Mouse (Mus musculus) ES-E14 (cell line): ENCODE measurements around the gene Ankrd28. TPM values are rescaled to one million over a fixed set of nuclear protein-coding genes. Genes with fewer than 3 reads are reported as not detected.

Experiments used
- DNase-seq: peaks from one replicate; pipeline ENCODE4 v3.0.0-alpha.2; 2013; ENCODE audit warnings: low read depth, low spot score
- H3K27ac ChIP-seq: 2 replicates; pipeline ENCODE4 v1.5.1; 2012; ENCODE audit warnings: low read depth, mild to moderate bottlenecking, low read length, moderate library complexity, mixed read lengths; ENCODE audit not compliant: poor library complexity, insufficient read depth, severe bottlenecking
- H3K36me3 ChIP-seq: 2 replicates; pipeline ENCODE4 v1.6.1; 2012; ENCODE audit warnings: mild to moderate bottlenecking, low read length, moderate library complexity, mixed read lengths; ENCODE audit not compliant: control insufficient read depth, poor library complexity, insufficient read depth, severe bottlenecking
- H3K4me1 ChIP-seq, 2 experiments: fragments of 150-350 bp in 1 of 2; sonication (generic) in 1 of 2; 2 replicates each; pipeline ENCODE4 v1.6.1; 2012; ENCODE audit warnings: low read length in 2 of 2, mild to moderate bottlenecking in 1 of 2, mixed read lengths in 1 of 2; ENCODE audit not compliant: control insufficient read depth in 2 of 2, insufficient read depth in 2 of 2, poor library complexity in 1 of 2
- H3K4me3 ChIP-seq, 2 experiments: fragments of 150-350 bp in 1 of 2; sonication (generic) in 1 of 2; 2 replicates each; pipeline ENCODE4 v1.5.1; 2012; ENCODE audit warnings: low read length in 2 of 2, low read depth in 1 of 2, mild to moderate bottlenecking in 1 of 2, mixed read lengths in 1 of 2; ENCODE audit not compliant: insufficient read depth in 1 of 2, poor library complexity in 1 of 2, severe bottlenecking in 1 of 2
- H3K9ac ChIP-seq: 2 replicates; pipeline ENCODE4 v1.6.1; 2012; ENCODE audit warnings: low read depth, mild to moderate bottlenecking, low read length, mixed read lengths; ENCODE audit not compliant: poor library complexity, insufficient read depth, severe bottlenecking
- H3K9me3 ChIP-seq: fragments of 150-350 bp; sonication (generic); 2 replicates; pipeline ENCODE4 v1.6.1; 2012; ENCODE audit warnings: low read depth, mild to moderate bottlenecking, low read length; ENCODE audit not compliant: control insufficient read depth, insufficient read depth
- CHD2 ChIP-seq: IDR thresholded peaks from 2 replicates; pipeline ENCODE4 v1.6.1; 2014; ENCODE audit warnings: mild to moderate bottlenecking, low read depth, low read length, inconsistent platforms
- HCFC1 ChIP-seq: IDR thresholded peaks from 2 replicates; pipeline ENCODE4 v1.6.1; 2012; ENCODE audit warnings: low read length, inconsistent platforms, borderline replicate concordance; ENCODE audit not compliant: insufficient read depth
- MAFK ChIP-seq: IDR thresholded peaks from 2 replicates; pipeline ENCODE4 v1.6.1; 2014; ENCODE audit warnings: mild to moderate bottlenecking, low read depth, low read length, inconsistent platforms; ENCODE audit not compliant: insufficient read depth
- ZC3H11A ChIP-seq: IDR thresholded peaks from 2 replicates; pipeline ENCODE4 v1.6.1; 2012; ENCODE audit warnings: low read depth, mild to moderate bottlenecking, inconsistent platforms, low read length, borderline replicate concordance
- ZNF384 ChIP-seq: IDR thresholded peaks from 2 replicates; pipeline ENCODE4 v1.6.1; 2012; ENCODE audit warnings: low read depth, low read length, inconsistent platforms
- in situ Hi-C, 2 experiments: fragments of 600-800 bp; cut with MboI; formaldehyde crosslinking; loops; one replicate each; pipeline ENCODE4 v1.15.1; 2025; ENCODE audit warnings: low sequenced_read_pairs in 2 of 2, inconsistent platforms in 1 of 2; ENCODE audit not compliant: unreplicated experiment in 2 of 2
- total RNA-seq: library from RNA; depleted of rRNA; stranded (reverse); fragments of 300-350 nt; gene quantifications from 2 replicates; pipeline ENCODE4 v1.2.3, GENCODE M21; 2012

Ankrd28 gene
- total RNA-seq, 1 experiment, result 36.0 TPM

DNA sequence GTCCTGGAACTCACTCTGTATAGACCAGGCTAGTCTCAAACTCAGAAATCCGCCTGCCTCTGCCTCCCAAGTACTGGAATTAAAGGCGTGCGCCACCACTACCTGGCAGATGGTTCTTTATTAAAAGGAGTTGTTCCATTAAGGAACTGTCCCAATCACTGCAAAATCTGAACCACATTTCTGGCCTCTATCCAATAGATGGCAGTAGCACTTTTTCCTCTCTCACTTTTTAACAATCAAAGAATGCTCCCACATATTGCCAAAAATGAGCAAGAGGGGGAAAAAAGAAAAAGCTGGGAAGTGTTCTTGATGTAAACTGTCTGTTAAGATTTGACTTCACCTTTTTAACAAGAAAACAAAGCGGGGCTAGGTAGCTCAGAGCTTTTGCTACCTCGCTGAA lies 20.5 kb downstream of the Ankrd28 start:
- TF ChIP-seq ZC3H11A (no peak), HCFC1 (no peak), MAFK (no peak), ZNF384 (no peak), CHD2 (no peak)
- Histone ChIP-seq H3K4me1 (no peaks in the 10 kb centered on the region), H3K27ac (no peak overlapping the region), H3K9me3 (no peaks in the 10 kb centered on the region), H3K9ac (no peak overlapping the region), H3K4me3 (no peak overlapping the region), H3K36me3 (peaks cover 2% of the 10 kb centered on the region; the same call in 1 of the 2 replicates)
- in situ Hi-C loops, result no loop called here
- no peak for DNase-seq

GRCm38 (mm10) chr14:31803791-31804190 lies 26.7 kb downstream of the Ankrd28 start:
- no peak for DNase-seq
- Histone ChIP-seq H3K36me3 (no peaks in the 10 kb centered on the region), H3K9ac (no peak overlapping the region), H3K27ac (no peak overlapping the region), H3K4me1 (peaks cover 0 to 4% of the 10 kb centered on the region in 2 experiments; a peak in 1 of 4 replicates), H3K4me3 (no peak overlapping the region), H3K9me3 (no peaks in the 10 kb centered on the region)
- TF ChIP-seq ZC3H11A, result no peak
- in situ Hi-C loops, result no loop called here

DNA sequence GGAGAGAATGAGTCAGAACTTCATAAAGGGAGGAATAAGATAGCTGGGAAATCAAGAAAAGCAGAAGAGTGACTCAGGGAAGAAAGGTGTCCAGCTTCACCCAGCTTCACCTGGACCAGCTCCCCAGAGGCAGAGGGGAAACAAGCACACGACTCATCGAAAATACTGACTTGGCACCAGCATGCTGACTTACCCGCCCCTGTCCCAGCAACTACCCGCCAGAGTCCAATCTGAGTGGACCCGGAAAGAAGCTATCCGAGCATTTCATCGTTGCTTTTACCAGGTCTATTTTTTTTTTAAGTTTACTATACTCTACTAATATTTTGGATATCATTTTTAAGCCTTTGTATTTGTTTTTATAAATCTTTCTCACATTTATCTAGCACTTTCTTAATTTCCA lies 29.5 kb downstream of the Ankrd28 start:
- no peak overlapping the region for H3K27ac ChIP-seq
- peaks cover 0 to 5% of the 10 kb centered on the region in 2 experiments; a peak in 1 of 4 replicates for H3K4me1 ChIP-seq
- no peak overlapping the region for H3K4me3 ChIP-seq
- no peak for TF ChIP-seq HCFC1
- no peak for TF ChIP-seq MAFK
- TF ChIP-seq ZNF384, result no peak
- no peaks in the 10 kb centered on the region for H3K9me3 ChIP-seq
- DNase-seq, result no peak
- H3K9ac ChIP-seq, result no peak overlapping the region
- in situ Hi-C loops, result no loop called here
- no peaks in the 10 kb centered on the region for H3K36me3 ChIP-seq

- Histone ChIP-seq H3K9me3 (no peaks in the 10 kb centered on the region), H3K4me3 (no peak overlapping the region), H3K4me1 (peaks cover 0 to 5% of the 10 kb centered on the region in 2 experiments; a peak in 1 of 4 replicates), H3K9ac (no peak overlapping the region), H3K36me3 (no peaks in the 10 kb centered on the region), H3K27ac (no peak overlapping the region)
- DNase-seq, result no peak
- in situ Hi-C loops, result no loop called here
- TF ChIP-seq CHD2 (no peak), HCFC1 (no peak), ZC3H11A (no peak)
Measured at GRCm38 (mm10) chr14:31800446-31800845, 30.0 kb downstream of the Ankrd28 start.

DNA sequence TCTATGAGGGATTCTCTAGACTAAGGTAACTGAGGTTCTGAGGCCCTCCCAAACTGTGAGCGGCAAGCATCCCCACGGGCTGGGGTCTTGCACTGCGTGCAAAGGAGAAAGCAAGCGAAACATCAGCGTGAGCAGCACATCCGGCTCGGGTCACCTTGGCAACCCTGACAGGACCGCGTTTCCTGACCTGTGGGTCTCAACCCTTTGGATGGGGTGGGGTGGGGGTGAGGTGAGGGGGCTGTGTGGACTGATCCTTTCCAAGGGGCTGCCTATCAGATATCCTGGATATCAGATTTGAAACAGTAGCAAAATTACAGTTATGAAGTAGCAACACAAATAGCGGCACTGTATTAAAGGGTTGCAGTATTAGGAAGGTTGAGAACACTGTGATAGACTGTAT lies 31.5 kb downstream of the Ankrd28 start:
- no peak overlapping the region for H3K9ac ChIP-seq
- H3K4me3 ChIP-seq, result no peak overlapping the region
- in situ Hi-C loops, result no loop called here
- H3K9me3 ChIP-seq, result no peaks in the 10 kb centered on the region
- H3K36me3 ChIP-seq, result no peaks in the 10 kb centered on the region
- no peak for TF ChIP-seq ZNF384
- TF ChIP-seq MAFK, result no peak
- no peak for TF ChIP-seq ZC3H11A
- TF ChIP-seq CHD2, result no peak
- no peak for TF ChIP-seq HCFC1
- DNase-seq, result no peak
- H3K27ac ChIP-seq, result no peak overlapping the region
- peaks cover 0 to 3% of the 10 kb centered on the region in 2 experiments; a peak in 1 of 4 replicates for H3K4me1 ChIP-seq
